Mouse (Mus musculus) brain, embryonic 14.5 days (tissue): ENCODE measurements around the gene Hcrtr2. TPM values are rescaled to one million over a fixed set of nuclear protein-coding genes. Genes with fewer than 3 reads are reported as not detected.
A peak's percentile ranks its signal among the peaks of the same experiment; 100 is the strongest.

ENCODE experiments used
- DNase-seq: peaks from one replicate; pipeline ENCODE4 v3.0.0-alpha.2; 2011; ENCODE audit warnings: low read depth
- CTCF ChIP-seq: fragments of 200-500 bp; IDR thresholded peaks from 2 replicates; pipeline ENCODE4 v1.5.1; 2012; ENCODE audit warnings: inconsistent platforms, mild to moderate bottlenecking, moderate library complexity, borderline replicate concordance; ENCODE audit not compliant: insufficient read depth, insufficient read length; ENCODE audit errors: extremely low read depth
- POLR2A ChIP-seq: fragments of 200-500 bp; IDR thresholded peaks from 2 replicates; pipeline ENCODE4 v1.6.1; 2012; ENCODE audit warnings: mild to moderate bottlenecking, inconsistent platforms, borderline replicate concordance; ENCODE audit not compliant: poor library complexity, insufficient read depth, insufficient read length, severe bottlenecking; ENCODE audit errors: extremely low read depth
- polyA plus RNA-seq: library from polyadenylated mRNA; depleted of rRNA; stranded (reverse); fragments of >200 nt; gene quantifications from 2 replicates; pipeline ENCODE4 v1.2.3, GENCODE M21; 2012

The Hcrtr2 gene
- polyA plus RNA-seq, 1 experiment = 3.4 TPM

DNA sequence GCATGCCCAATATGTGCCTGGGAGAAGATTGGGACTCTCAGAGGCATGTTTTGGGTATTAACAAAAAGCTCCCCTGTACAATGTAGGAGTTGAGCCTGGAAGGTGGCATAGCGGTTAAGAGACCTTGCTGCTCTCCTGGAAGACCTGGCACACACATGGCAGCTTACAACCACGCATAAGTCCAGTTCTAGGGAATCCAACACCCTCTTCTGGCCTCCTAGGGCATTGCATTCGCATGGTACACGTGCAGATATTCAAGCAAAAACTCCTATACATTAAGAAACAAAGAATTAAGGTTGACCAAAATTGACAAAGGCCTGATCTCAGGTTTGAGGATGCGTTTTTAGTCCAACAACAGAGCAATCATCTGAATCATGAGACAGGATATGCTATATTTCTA, 32.3 kb downstream of the Hcrtr2 start:
- TF ChIP-seq POLR2A (no peak), CTCF (no peak)
- DNase-seq = no peak

DNA sequence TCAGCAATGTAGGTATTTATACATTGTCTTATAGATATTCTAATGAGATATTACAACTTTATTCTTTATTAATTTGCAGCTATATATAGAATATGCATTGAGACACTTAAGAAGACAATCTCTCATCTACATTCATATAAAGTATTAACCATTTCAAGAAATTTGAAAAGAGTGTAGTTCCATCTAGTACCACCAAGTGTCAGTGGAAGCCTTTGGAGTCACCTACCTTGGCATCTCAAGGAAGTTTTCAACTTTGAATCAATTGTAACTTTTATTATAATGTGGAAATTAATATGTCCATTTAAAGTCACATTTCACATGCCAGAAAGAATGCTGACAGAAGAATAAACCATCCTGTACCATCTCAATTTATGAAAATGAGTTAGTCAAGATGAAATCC, 52.8 kb downstream of the Hcrtr2 start:
- peak; percentile 53 for DNase-seq
- TF ChIP-seq POLR2A = no peak
- 0 out of 2 replicates have a peak, but pooled peaks have one; percentile 7 for TF ChIP-seq CTCF

DNA sequence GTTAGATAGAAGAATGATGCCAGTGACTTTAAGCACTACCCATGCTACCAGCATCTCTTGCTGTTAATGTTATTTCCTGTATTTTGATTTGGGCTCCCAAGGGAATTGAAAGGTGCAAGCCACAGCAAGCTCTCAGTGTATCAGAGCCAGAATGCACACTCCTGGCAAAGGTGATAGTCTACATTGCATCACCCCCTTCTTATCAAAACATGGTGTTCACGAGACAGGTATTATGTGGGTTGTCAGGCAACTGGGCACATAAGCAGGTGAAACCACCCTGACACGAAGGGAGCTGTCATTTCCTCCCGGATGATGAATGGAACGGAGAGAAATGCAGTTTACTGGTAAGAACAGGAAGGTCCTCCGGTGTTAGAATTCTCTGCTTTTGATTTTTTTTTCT, 65.9 kb downstream of the Hcrtr2 start:
- no peak for DNase-seq
- no peak for TF ChIP-seq POLR2A
- TF ChIP-seq CTCF = no peak

DNA sequence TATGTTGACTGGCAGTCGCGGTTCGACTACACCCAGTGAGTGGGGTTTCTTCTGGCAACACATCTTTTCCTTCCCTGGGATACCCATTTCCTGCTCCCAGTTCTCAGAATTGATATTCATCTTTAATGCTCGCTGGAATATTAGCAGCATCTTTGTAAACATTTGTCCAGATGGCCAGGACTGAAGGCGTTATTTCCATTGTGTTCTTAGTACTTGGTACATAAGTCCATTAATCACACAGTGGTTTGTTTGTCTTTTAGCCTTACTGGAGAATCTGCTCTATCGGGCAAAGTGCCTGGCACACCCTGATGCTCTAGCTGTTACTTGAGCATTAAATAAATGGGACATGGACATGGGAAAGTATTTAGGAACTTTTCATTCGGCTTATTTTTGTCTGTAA, 71.1 kb downstream of the Hcrtr2 start:
- DNase-seq = no peak
- TF ChIP-seq CTCF (no peak), POLR2A (no peak)

DNA sequence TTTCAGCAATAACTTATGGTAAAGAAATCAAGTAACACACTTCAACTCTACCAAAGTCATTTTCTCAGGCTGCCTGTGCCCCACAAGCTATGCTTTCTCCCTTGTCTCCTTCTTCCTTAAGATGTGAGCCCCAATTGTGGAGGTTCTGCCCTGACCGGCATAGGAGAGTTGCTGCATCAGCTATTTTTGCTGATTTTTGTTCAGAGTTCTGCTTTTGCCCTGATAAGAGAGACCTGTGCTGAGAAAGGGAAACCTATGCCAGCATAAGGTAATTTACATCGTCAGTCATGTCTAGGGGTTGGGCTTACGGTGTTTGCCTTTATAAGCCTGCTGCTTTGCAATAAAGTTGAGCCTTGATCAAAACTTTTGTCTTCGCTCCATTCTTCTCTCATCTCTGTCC, 71.5 kb downstream of the Hcrtr2 start:
- TF ChIP-seq CTCF = no peak
- TF ChIP-seq POLR2A = no peak
- no peak for DNase-seq

DNA sequence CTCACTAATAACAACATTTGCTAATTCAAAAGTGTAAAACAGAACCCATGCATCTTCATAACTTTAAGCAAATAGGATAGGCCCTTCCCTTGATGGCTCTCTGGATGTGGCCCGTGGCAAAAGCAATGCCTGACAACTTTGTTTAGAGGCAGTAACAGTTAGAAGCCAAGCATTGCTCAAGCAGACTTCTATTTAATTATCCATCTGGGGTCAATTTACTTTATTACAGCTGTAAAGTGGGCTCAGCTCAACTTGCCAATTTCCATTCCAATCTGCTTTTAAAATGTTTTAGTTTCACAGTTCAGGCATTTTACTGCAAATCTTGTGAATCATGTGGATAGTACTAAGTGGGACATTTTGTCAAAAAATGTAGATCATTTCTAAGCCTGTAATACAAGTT, 81.3 kb downstream of the Hcrtr2 start:
- DNase-seq = no peak
- no peak for TF ChIP-seq POLR2A
- no peak for TF ChIP-seq CTCF

DNA sequence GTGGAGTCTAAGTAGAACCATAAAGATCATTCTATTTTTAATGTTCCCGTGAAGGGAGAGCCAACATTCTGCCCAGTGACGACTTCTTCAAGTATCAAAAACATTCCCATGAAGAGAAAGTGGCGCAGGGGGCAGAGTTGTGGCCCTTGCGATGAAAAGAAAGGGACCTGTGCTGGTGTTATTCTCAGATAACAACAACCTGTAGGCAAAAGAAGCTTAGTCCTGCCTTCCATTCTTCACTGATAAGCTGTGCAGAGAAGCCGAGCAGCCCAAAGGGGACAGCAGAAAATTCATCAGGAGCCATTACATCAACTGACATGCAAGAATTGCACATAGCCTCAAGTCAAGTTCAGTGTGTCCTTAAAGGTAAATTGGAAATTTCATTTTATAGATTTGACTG, 85.7 kb downstream of the Hcrtr2 start:
- DNase-seq = no peak
- TF ChIP-seq CTCF (no peak), POLR2A (no peak)

DNA sequence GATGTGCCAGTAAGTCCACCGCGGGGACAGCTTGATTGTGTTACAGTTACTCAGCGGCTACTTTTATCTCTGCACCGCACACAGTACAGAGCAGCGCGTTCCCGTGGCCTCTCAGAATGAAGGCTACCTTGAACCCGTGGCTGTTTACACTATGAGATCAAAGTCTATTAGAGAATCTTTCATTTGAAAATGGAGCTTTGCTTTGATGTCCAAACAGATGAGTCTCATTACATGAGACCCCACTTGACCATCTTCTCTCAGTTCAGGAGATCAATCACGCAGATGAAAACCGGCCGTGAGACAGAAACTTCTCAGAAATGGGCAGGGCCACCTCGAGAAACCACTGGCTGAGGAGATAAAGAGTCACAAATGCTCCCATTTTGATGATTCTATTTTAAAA, 86.4 kb downstream of the Hcrtr2 start:
- DNase-seq = peak; percentile 33
- no peak for TF ChIP-seq CTCF
- TF ChIP-seq POLR2A = no peak

DNA sequence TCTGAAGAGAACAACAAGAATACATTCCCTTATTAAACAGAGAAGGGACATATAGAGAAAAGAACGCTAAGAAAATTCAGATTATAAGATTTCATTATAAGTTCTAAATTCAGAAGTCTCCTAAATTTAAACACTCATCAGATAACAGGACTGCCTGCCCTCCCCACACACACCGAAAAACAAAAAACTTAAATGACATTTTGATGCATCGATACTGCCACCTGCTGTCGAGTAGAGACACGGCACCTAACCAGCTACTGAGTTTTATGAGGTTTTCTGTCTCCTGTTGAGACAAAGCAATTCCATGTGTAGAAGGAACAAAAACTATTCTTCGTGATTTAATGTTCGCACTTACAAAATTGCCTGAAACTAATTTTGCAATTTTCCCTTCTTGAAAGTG, 87.0 kb downstream of the Hcrtr2 start:
- DNase-seq = peak; percentile 89
- peak; percentile 83; the same call in 1 of the 2 replicates for TF ChIP-seq CTCF
- TF ChIP-seq POLR2A = no peak

DNA sequence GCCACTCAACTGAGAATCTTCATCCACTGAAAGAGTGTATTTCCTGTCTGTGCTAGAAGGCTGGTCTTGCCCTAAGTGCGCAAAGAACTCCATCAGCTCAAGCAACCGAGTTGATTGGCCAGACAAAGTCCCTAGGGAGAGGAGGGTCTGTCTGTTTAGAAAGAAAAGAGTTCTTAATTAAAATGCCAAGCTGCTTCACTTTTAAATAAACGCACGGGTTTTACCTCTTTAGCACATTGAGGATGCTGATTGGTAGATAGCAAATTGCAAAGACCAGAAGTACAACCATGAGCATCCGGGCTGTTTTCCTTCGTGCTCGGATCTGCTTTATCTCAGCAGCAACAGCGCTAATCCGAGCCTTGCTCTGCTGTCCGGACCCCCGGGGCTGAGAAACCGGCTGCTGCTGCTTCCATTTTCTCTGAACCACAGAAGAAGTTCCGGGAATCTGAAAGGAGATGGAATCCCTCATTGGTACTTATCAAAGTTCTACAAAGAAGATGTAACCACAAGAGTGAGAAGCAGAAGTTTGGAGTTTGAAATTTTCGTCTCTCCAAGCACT, 87.6 kb downstream of the Hcrtr2 start:
- peak; percentile 71 for DNase-seq
- TF ChIP-seq CTCF (no peak), POLR2A (no peak)

DNA sequence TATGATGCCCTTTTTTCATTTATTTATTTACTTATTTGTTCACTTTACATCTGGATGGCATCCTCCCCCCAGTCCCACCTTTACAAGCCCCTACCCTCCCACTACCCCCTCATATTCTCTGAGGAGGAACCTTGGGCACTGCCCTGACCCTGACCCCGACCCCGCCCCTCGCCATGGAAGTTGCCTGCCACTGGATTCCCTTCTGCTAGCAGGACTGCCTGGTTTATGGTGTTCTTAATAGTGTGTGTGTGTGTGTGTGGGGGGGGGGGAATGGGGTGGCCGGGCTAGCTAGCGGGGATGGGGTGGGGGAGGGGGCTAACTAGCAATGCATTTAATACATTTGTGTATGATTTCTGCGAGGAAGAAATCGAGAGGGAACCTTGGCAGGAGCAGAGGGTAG, 88.8 kb downstream of the Hcrtr2 start:
- no peak for TF ChIP-seq POLR2A
- DNase-seq = no peak

DNA sequence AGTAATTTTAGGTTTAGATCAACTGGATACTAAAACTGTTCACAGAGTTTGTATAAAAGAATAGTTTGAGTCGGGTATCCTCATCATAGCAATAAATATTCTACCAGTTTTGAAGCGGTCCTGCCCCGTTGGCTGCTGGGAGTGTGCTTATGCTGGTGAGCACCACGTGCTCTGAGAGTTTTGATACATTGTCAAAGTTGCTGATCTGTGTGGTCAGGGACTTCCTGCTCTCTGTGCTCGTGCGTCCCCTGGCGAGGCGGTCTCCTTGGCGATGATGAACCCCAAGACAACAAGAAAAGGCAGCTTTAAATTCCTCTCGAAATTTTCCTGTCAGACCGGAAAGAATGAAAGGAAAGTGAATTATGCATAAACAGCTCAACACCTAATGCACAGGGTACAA, 93.3 kb downstream of the Hcrtr2 start:
- DNase-seq = no peak

DNA sequence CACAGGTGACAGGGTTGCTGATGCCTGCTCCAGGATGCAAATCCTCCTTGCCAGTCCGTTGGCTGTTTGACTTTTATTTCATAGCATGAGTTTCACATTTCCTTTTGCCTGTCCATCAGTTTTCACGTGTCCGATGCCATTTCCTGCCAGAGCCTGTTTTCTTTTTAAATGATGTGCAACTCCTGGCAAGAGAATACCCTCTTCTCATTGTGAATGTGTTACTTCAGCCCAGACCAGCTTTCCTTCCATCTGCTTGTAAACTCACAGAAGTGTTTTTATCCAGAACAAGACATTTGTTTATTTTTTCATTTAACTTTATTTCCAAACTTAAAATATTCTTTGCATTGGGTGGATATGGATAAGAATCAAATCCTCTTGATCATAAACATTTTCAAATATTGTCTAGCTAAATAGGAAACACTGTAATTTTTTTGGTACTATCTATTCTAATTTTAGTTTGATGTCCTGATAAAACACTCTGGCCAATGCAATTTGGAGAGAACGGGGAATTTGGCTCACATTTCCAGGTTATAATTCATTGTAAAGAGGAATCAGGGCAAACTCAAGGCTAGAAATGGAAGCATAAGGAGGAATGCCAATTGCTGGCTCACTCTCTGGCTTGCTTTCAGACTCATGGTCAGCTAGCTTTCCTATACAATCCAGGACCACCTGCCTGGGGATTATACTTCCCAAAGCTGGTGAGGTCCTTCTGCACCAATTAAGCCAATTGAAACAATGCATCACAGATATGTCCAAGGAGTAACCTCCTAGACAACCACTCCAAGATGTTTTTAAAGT, 106.3 kb downstream of the Hcrtr2 start:
- no peak for DNase-seq
- TF ChIP-seq CTCF (no peak), POLR2A (no peak)

More for the DNA sequence above, 93.3 kb downstream of the Hcrtr2 start:
- TF ChIP-seq POLR2A = no peak
- no peak for TF ChIP-seq CTCF

DNA sequence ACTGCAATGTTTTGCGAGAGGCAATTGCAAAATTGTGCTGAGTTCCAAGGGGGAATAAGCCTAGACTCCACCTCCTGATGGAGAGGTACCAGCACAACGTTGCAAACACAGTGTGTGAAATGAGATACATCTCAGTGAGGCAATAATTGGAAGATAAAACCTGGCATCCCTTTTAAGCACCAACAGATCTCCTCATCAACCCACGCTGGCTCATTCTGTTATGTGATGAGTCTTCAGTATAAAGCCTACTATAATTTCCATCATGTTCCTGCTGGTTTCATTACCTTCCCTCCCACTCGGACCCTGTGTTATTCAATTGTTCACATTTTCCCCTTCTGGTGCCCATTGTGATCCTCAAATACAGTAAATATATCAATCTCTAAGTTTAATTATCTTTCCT, 109.0 kb downstream of the Hcrtr2 start:
- TF ChIP-seq POLR2A (no peak), CTCF (no peak)
- DNase-seq = no peak

DNA sequence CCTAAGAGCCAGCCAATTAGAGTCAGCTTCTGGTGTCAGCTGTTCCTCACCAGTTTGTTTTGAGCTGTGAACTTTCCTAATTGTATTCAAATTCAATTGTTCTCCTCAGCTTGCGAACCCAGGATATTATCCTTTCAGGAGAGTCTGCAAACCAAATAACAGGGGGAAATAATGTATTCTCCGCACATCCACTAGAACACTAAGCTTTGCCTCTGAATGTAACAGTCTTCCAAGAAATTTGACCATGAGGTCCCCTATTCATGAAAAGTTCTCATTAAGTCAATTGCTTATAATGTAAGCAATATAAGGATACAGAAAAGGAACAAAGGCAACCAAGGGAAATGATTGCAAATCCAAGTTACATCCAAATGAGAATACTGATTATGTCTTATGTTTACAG, 110.1 kb downstream of the Hcrtr2 start, which contains the start of gene Gfral:
Gfral (minus strand) TSS at position 101 of the 400 bp plus-strand sequence.
- DNase-seq = no peak
- TF ChIP-seq CTCF = no peak
- no peak for TF ChIP-seq POLR2A

DNA sequence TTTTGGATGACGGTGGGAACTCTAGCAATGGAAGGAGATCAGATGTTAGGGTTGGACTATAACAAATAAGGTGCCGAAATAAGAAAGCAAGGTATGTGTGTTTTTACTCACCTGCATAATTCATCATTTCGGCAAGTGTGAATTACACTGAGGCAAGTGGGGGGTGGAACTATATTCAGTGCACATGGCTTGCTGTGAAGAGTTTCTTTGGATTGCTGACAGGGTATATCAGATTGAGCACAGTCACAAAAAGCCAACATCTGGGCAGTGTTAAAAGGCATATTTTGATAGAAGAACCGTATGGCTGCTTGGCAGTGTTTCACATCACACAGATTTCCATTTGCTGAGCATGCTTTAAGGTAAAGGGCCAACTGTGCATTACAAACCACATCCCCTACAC, 126.7 kb downstream of the Hcrtr2 start:
- peak; percentile 20 for DNase-seq
- TF ChIP-seq POLR2A (no peak), CTCF (no peak)
